Mouse (Mus musculus): ENCODE measurements around the gene Bcl9. TPM values are rescaled to one million over a fixed set of nuclear protein-coding genes. Genes with fewer than 3 reads are reported as not detected.

The Bcl9 gene
- polyA plus RNA-seq, 1 experiment from 2014 or later = 45.4 TPM

DNA sequence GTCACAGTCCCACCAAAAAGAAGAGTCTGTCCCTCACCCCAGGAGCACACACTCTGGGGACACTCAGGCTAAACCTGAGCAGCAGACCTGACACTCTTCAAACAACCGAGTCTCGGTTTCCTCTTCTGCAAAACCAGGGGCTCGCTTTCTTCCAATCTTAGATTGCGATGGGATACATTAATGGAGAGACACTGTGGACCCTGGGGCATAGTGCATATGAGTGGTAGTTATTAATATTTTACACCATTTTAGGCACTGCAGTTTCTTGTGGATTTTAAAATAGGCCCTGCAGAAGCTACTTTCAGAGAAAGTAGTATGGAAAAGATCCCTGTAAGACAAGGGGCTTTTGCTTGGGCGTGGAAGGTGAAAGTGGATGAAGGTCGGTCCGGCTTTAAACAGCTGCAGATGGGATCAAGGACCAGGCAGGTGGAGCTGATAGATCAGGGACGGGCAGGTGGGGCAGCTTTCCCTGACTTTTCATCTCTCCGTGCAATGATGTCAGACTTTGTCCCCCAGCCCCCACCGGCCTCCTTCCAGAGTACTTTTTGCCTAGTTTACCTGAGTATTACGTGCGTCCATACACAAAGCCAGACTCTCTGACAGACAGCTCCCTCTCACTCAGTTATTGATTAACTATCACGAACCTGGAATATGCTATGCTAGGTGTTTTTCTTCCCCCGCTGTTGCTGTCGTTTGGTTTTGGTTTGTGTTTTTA, 23.0 kb downstream of the Bcl9 start:
- no peak overlapping the region for H3K27ac ChIP-seq (ENCODE audit: low read length)
- 65% methylated on average over 15 of the region's 15 CpGs for WGBS

DNA sequence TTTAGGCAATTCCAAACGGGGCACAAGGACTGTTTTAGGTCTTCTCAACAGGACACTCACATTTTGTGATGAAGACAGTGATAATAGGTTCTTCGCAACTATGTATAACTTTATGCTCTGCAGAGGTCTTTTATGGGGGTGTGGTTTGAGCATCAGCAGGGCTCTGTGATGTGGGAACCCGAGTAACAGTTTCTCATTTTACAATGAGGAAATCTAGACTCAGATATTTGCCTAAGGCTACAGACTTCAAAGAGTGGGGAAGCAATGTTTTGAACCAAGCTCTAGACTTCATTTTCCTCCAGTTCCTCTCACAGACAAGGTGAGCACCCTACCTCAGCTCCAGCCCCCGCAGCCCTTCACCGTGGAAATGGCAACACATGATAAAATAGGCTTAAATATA, 23.8 kb downstream of the Bcl9 start:
- WGBS = 78% methylated on average over 5 of the region's 5 CpGs
- Histone ChIP-seq H3K27ac (ENCODE audit: low read length) (no peak overlapping the region), H3K4me3 (ENCODE audit: low read length) (no peak overlapping the region), H3K36me3 (ENCODE audit: control insufficient read depth, insufficient read depth, low read length) (no peaks in the 10 kb centered on the region), H3K9ac (ENCODE audit: low read length) (no peak overlapping the region), H3K9me3 (ENCODE audit: control insufficient read depth, low read length) (no peaks in the 10 kb centered on the region), H3K27me3 (ENCODE audit: control insufficient read depth, insufficient read depth, low read depth, low read length) (no peaks in the 10 kb centered on the region), H3K4me1 (replicated peaks; ENCODE audit: control insufficient read depth, insufficient read depth, low read length) (peaks cover 9% of the 10 kb centered on the region; the same call in 1 of the 2 replicates), H3K4me2 (ENCODE audit: low read depth, low read length) (no peak overlapping the region)
- ATAC-seq (ENCODE audit: low read depth) = no peak

More for the DNA sequence above, 23.0 kb downstream of the Bcl9 start:
- Histone ChIP-seq H3K4me2 (ENCODE audit: low read depth, low read length) (no peak overlapping the region), H3K27me3 (ENCODE audit: control insufficient read depth, insufficient read depth, low read depth, low read length) (no peaks in the 10 kb centered on the region), H3K36me3 (ENCODE audit: control insufficient read depth, insufficient read depth, low read length) (no peaks in the 10 kb centered on the region), H3K4me3 (ENCODE audit: low read length) (no peak overlapping the region), H3K9ac (ENCODE audit: low read length) (no peak overlapping the region), H3K9me3 (ENCODE audit: control insufficient read depth, low read length) (no peaks in the 10 kb centered on the region), H3K4me1 (replicated peaks; ENCODE audit: control insufficient read depth, insufficient read depth, low read length) (peaks cover 9% of the 10 kb centered on the region; the same call in 1 of the 2 replicates)
- no peak for ATAC-seq (ENCODE audit: low read depth)

DNA sequence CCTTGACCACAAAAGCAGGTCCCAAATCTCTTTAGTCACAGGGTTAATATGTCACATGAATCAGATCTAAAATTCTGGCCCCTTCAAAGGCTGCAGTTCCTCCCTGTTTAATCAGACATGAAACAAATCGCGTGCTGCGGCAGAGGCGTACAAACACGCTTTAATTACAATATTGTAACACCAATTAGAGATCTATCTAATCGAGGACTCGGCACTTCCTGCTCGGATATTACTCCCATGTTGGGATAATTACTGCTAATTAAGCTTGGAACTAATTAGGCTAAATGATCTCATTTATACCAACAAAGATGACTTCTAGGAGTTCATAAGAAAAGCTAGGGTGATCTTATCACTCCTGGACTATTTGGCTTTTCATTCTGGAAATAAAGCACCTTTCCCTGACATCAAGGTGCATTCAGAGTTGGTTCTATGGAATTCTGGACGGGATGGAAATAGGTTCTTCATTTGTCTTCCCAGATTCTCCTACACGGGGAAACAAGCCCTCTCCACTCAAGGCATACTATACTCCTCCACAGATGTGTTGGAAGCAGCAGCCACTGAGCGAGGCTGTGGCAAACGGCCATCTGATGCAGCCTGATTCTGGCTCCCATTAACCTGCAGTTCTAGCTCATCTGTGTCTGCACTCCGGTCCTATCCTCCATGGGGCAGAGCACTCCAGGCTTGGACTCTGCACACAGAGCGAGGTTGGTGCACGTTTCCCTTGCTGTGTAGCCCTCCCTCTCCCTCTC, 31.9 kb downstream of the Bcl9 start:
- no peak overlapping the region for H3K4me2 ChIP-seq (ENCODE audit: low read depth, low read length)
- H3K4me1 ChIP-seq (replicated peaks; ENCODE audit: control insufficient read depth, insufficient read depth, low read length) = no peaks in the 10 kb centered on the region
- no peak overlapping the region for H3K9ac ChIP-seq (ENCODE audit: low read length)
- no peaks in the 10 kb centered on the region for H3K36me3 ChIP-seq (ENCODE audit: control insufficient read depth, insufficient read depth, low read length)
- H3K4me3 ChIP-seq (ENCODE audit: low read length) = no peak overlapping the region
- WGBS = 82% methylated on average over 15 of the region's 15 CpGs
- H3K27ac ChIP-seq (ENCODE audit: low read length) = no peak overlapping the region
- no peaks in the 10 kb centered on the region for H3K27me3 ChIP-seq (ENCODE audit: control insufficient read depth, insufficient read depth, low read depth, low read length)
- H3K9me3 ChIP-seq (ENCODE audit: control insufficient read depth, low read length) = no peaks in the 10 kb centered on the region; the same call in 1 of the 2 replicates
- ATAC-seq (ENCODE audit: low read depth) = no peak

GRCm38 (mm10) chr3:97262235-97262634, 35.5 kb downstream of the Bcl9 start:
- WGBS = 96% methylated on average over 1 of the region's 1 CpGs
- H3K27ac ChIP-seq (ENCODE audit: low read length) = no peak overlapping the region

GRCm38 (mm10) chr3:97255706-97256339, 41.9 kb downstream of the Bcl9 start:
- H3K4me2 ChIP-seq (ENCODE audit: low read depth, low read length) = no peak overlapping the region
- peaks cover 7% of the 10 kb centered on the region; the same call in 1 of the 2 replicates for H3K36me3 ChIP-seq (ENCODE audit: control insufficient read depth, insufficient read depth, low read length)
- no peak overlapping the region for H3K4me3 ChIP-seq (ENCODE audit: low read length)
- H3K27me3 ChIP-seq (ENCODE audit: control insufficient read depth, insufficient read depth, low read depth, low read length) = no peaks in the 10 kb centered on the region
- 0 out of 2 replicates have a peak, but pooled peaks cover 5% of the 10 kb centered on the region for H3K9me3 ChIP-seq (ENCODE audit: control insufficient read depth, low read length)
- 35% methylated on average over 9 of the region's 9 CpGs for WGBS
- peaks cover 17% of the 10 kb centered on the region for H3K4me1 ChIP-seq (replicated peaks; ENCODE audit: control insufficient read depth, insufficient read depth, low read length)
- H3K27ac ChIP-seq (ENCODE audit: low read length) = no peak overlapping the region
- H3K9ac ChIP-seq (ENCODE audit: low read length) = no peak overlapping the region
- no peak for ATAC-seq (ENCODE audit: low read depth)

More at GRCm38 (mm10) chr3:97262235-97262634, 35.5 kb downstream of the Bcl9 start:
- Histone ChIP-seq H3K9ac (ENCODE audit: low read length) (no peak overlapping the region), H3K36me3 (ENCODE audit: control insufficient read depth, insufficient read depth, low read length) (peaks cover 7% of the 10 kb centered on the region; the same call in 1 of the 2 replicates), H3K9me3 (ENCODE audit: control insufficient read depth, low read length) (peaks cover 5% of the 10 kb centered on the region; the same call in 1 of the 2 replicates), H3K27me3 (ENCODE audit: control insufficient read depth, insufficient read depth, low read depth, low read length) (no peaks in the 10 kb centered on the region), H3K4me1 (replicated peaks; ENCODE audit: control insufficient read depth, insufficient read depth, low read length) (no peaks in the 10 kb centered on the region), H3K4me3 (ENCODE audit: low read length) (no peak overlapping the region), H3K4me2 (ENCODE audit: low read depth, low read length) (no peak overlapping the region)
- no peak for ATAC-seq (ENCODE audit: low read depth)

- no peak for ATAC-seq (ENCODE audit: low read depth)
- Histone ChIP-seq H3K4me1 (replicated peaks; ENCODE audit: control insufficient read depth, insufficient read depth, low read length) (peaks cover 17% of the 10 kb centered on the region), H3K4me2 (ENCODE audit: low read depth, low read length) (no peak overlapping the region), H3K27ac (ENCODE audit: low read length) (no peak overlapping the region), H3K27me3 (ENCODE audit: control insufficient read depth, insufficient read depth, low read depth, low read length) (no peaks in the 10 kb centered on the region), H3K36me3 (ENCODE audit: control insufficient read depth, insufficient read depth, low read length) (peaks cover 7% of the 10 kb centered on the region; the same call in 1 of the 2 replicates), H3K9me3 (ENCODE audit: control insufficient read depth, low read length) (0 out of 2 replicates have a peak, but pooled peaks cover 5% of the 10 kb centered on the region), H3K4me3 (ENCODE audit: low read length) (no peak overlapping the region), H3K9ac (ENCODE audit: low read length) (no peak overlapping the region)
- WGBS = 52% methylated on average over 5 of the region's 5 CpGs
Observed at GRCm38 (mm10) chr3:97254861-97255465, 42.8 kb downstream of the Bcl9 start.

DNA sequence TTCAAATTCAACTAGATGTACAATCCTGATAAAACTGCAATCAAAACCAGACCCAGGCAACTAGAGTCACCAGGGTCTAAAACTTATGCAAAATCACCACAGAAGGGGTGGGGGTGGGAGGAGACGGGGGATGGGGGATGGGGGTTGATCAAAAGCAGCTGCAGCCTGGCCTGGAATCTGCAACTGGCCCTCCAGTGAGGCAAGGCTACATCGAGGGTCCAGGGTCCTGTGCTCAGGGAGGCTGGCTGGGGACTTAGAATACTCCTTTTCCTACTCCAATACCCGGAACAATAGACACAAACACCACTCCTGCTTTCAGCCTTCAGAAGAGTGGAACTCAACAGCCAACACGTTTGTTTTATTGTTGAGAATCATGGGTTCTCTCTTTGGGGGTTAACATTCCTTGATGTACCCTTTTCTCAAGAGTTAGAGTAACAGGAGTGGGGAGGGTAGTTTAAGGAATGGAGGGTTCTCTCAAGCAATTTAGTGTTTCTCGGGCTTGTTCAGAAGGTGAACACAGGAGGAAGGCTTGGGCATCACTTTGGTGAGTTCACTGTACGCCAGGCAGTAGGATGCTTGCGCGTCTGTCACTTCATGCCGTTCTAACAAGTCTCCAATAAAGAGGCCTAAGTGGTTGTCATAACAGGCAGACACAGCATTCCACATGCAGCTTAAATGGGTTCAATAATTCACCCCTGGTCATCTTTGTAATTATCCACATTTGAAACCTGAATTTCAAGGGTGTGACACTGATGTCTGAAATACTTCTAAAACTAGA, 43.7 kb downstream of the Bcl9 start:
- no peak overlapping the region for H3K27ac ChIP-seq (ENCODE audit: low read length)
- peaks cover 17% of the 10 kb centered on the region for H3K4me1 ChIP-seq (replicated peaks; ENCODE audit: control insufficient read depth, insufficient read depth, low read length)
- peaks cover 4% of the 10 kb centered on the region; the same call in 1 of the 2 replicates for H3K36me3 ChIP-seq (ENCODE audit: control insufficient read depth, insufficient read depth, low read length)
- H3K9ac ChIP-seq (ENCODE audit: low read length) = no peak overlapping the region
- no peak overlapping the region for H3K4me3 ChIP-seq (ENCODE audit: low read length)
- 47% methylated on average over 9 of the region's 9 CpGs for WGBS
- H3K27me3 ChIP-seq (ENCODE audit: control insufficient read depth, insufficient read depth, low read depth, low read length) = no peaks in the 10 kb centered on the region
- no peak for ATAC-seq (ENCODE audit: low read depth)
- 0 out of 2 replicates have a peak, but pooled peaks cover 5% of the 10 kb centered on the region for H3K9me3 ChIP-seq (ENCODE audit: control insufficient read depth, low read length)
- H3K4me2 ChIP-seq (ENCODE audit: low read depth, low read length) = no peak overlapping the region

DNA sequence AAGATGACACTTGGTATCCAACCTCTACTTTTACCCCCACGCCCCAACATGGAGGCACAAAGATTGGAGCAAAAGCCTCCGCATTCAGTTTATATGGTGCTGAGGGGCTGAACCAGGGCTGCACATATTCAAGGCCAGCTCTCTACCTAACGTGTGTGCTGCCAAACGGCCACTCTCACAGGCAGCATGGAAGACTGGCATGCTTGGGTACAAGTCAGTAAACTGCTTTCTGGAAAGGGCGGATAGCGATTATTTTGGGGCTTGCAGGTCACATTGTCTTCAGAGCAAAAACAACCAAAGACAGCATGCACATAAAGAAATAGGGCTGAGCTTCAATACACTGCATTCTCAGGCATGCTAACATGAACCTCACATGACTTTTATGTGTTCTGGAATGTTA, 44.8 kb downstream of the Bcl9 start:
- Histone ChIP-seq H3K9me3 (ENCODE audit: control insufficient read depth, low read length) (no peaks in the 10 kb centered on the region), H3K27me3 (ENCODE audit: control insufficient read depth, insufficient read depth, low read depth, low read length) (no peaks in the 10 kb centered on the region), H3K4me1 (replicated peaks; ENCODE audit: control insufficient read depth, insufficient read depth, low read length) (peaks cover 17% of the 10 kb centered on the region), H3K4me3 (ENCODE audit: low read length) (no peak overlapping the region), H3K9ac (ENCODE audit: low read length) (no peak overlapping the region), H3K27ac (ENCODE audit: low read length) (no peak overlapping the region), H3K4me2 (ENCODE audit: low read depth, low read length) (no peak overlapping the region), H3K36me3 (ENCODE audit: control insufficient read depth, insufficient read depth, low read length) (no peaks in the 10 kb centered on the region)
- 86% methylated on average over 6 of the region's 6 CpGs for WGBS
- ATAC-seq (ENCODE audit: low read depth) = no peak

Data from lung, embryonic 16.5 days (tissue).